Mouse (Mus musculus) T-helper 2 cell (primary cell): Measurements from ENCODE around the gene Mycn.

Source experiments
- in situ Hi-C: fragments of 300-600 bp; cut with MboI, MseI; formaldehyde crosslinking; loops from one replicate; pipeline ENCODE4 v1.15.1; 2025; ENCODE audit warnings: high pct_unique_total_duplicates

The Mycn gene

GRCm38 (mm10) chr12:12941661-12942363 lies at the start of gene Mycn:
Gene Mycn, minus strand, starts transcription at chr12:12941914.
- in situ Hi-C loops: no loop called here

- in situ Hi-C loops: no loop called here
Observed at GRCm38 (mm10) chr12:12987376-12987775, 45.7 kb upstream of the Mycn start.

- in situ Hi-C loops: no loop called here
Observed at GRCm38 (mm10) chr12:12986612-12987206, 45.0 kb upstream of the Mycn start.

- in situ Hi-C loops: no loop called here
Observed at GRCm38 (mm10) chr12:12983032-12983431, 41.3 kb upstream of the Mycn start.

GRCm38 (mm10) chr12:12975397-12975796 lies 33.7 kb upstream of the Mycn start:
- in situ Hi-C loops: loop anchor here (10.0 kb wide), 1 partner anchor 1121 kb away; no protein-coding TSS in a partner anchor

- in situ Hi-C loops: loop anchor here (10.0 kb wide), 1 partner anchor 1118 kb away; no protein-coding TSS in a partner anchor
Observed at GRCm38 (mm10) chr12:12972756-12973435, 31.2 kb upstream of the Mycn start.

GRCm38 (mm10) chr12:12967946-12968345 lies 26.2 kb upstream of the Mycn start:
- in situ Hi-C loops: no loop called here

- in situ Hi-C loops: no loop called here
Observed at GRCm38 (mm10) chr12:12964856-12965255, 23.1 kb upstream of the Mycn start.

- in situ Hi-C loops: loop anchor here (5.0 kb wide), 1 partner anchor 525 kb away; no protein-coding TSS in a partner anchor
Observed at GRCm38 (mm10) chr12:12947606-12948005, 5.9 kb upstream of the Mycn start.

- in situ Hi-C loops: no loop called here
Observed at GRCm38 (mm10) chr12:12943288-12943687, 1.6 kb upstream of the Mycn start.

GRCm38 (mm10) chr12:12942364-12943050 lies 793 bp upstream of the Mycn start:
- in situ Hi-C loops: no loop called here

GRCm38 (mm10) chr12:12941129-12941504 lies 597 bp downstream of the Mycn start:
- in situ Hi-C loops: no loop called here

- in situ Hi-C loops: no loop called here
Observed at GRCm38 (mm10) chr12:12940466-12941128, 1.1 kb downstream of the Mycn start.

GRCm38 (mm10) chr12:12939581-12940465 lies 1.9 kb downstream of the Mycn start:
- in situ Hi-C loops: no loop called here

GRCm38 (mm10) chr12:12938850-12939249 lies 2.9 kb downstream of the Mycn start:
- in situ Hi-C loops: no loop called here

GRCm38 (mm10) chr12:12938361-12938760 lies 3.4 kb downstream of the Mycn start:
- in situ Hi-C loops: no loop called here

- in situ Hi-C loops: no loop called here
Observed at GRCm38 (mm10) chr12:12937746-12938145, 4.0 kb downstream of the Mycn start.

- in situ Hi-C loops: no loop called here
Observed at GRCm38 (mm10) chr12:12937088-12937487, 4.6 kb downstream of the Mycn start.

- in situ Hi-C loops: loop anchor here (5.0 kb wide), 1 partner anchor 280 kb away; no protein-coding TSS in a partner anchor
Observed at GRCm38 (mm10) chr12:12932238-12932637, 9.5 kb downstream of the Mycn start.

GRCm38 (mm10) chr12:12928239-12928638 lies 13.5 kb downstream of the Mycn start:
- in situ Hi-C loops: no loop called here
